Mouse (Mus musculus): ENCODE measurements at regions not wholly inside any gene's neighbourhood (a gene's known extent, or its start where the extent isn't known, plus 50 kb on each side); places are given as distances from the start of the nearest gene placed in this dataset.

- DNase-seq (ENCODE audit: low spot score): no peak
Measured at GRCm38 (mm10) chr1:55983522-55984066, 577.9 kb downstream of the Plcl1 start.

GRCm38 (mm10) chr1:55997074-55997473 is 591.4 kb downstream of the Plcl1 start:
- DNase-seq (ENCODE audit: low spot score): no peak

Measured in adipocyte (in vitro differentiated cells).